Mouse (Mus musculus) limb, embryonic 12.5 days (tissue): Measurements from ENCODE around the gene Olfr693. TPM values are rescaled to one million over a fixed set of nuclear protein-coding genes. Genes with fewer than 3 reads are reported as not detected.
"Not testable (repeated sequence)": the region's sequence is repeated elsewhere in the genome, so short reads cannot be mapped to it uniquely, and the experiment has no call there.

Source experiments
- ATAC-seq: fragments of 200-750 bp; cut with Nextera tagmentation; 2 replicates; pipeline ENCODE4 v1.8.0; 2017; ENCODE audit warnings: low read depth, moderate TSS enrichment; ENCODE audit not compliant: insufficient number of reproducible peaks, insufficient read depth, low FRiP score, low TSS enrichment
- H3K27ac ChIP-seq: fragments of 300-500 bp; sonication (generic); 2 replicates; pipeline ENCODE4 v1.5.1; 2016; ENCODE audit warnings: mild to moderate bottlenecking, moderate library complexity
- H3K27me3 ChIP-seq: fragments of 300-500 bp; sonication (generic); 2 replicates; pipeline ENCODE4 v1.6.1; 2016; ENCODE audit warnings: mild to moderate bottlenecking, moderate library complexity
- H3K36me3 ChIP-seq: fragments of 300-500 bp; sonication (generic); 2 replicates; pipeline ENCODE4 v1.6.1; 2016; ENCODE audit warnings: mild to moderate bottlenecking, moderate library complexity
- H3K4me1 ChIP-seq: fragments of 300-500 bp; sonication (generic); replicated peaks from 2 replicates; pipeline ENCODE4 v1.6.1; 2016
- H3K4me2 ChIP-seq: fragments of 300-500 bp; sonication (generic); 2 replicates; pipeline ENCODE4 v1.6.1; 2016; ENCODE audit warnings: mild to moderate bottlenecking, moderate library complexity
- H3K4me3 ChIP-seq: fragments of 300-500 bp; sonication (generic); replicated peaks from 2 replicates; pipeline ENCODE4 v1.5.1; 2016; ENCODE audit warnings: mild to moderate bottlenecking
- H3K9ac ChIP-seq: fragments of 300-500 bp; sonication (generic); replicated peaks from 2 replicates; pipeline ENCODE4 v1.6.1; 2016; ENCODE audit warnings: mild to moderate bottlenecking, moderate library complexity
- H3K9me3 ChIP-seq: fragments of 300-500 bp; sonication (generic); 2 replicates; pipeline ENCODE4 v1.6.1; 2016; ENCODE audit warnings: mild to moderate bottlenecking, moderate library complexity
- WGBS: fragments of 180-500 bp; shearing (Covaris S2); methylation state at CpG from one replicate; pipeline ENCODE4 v1.1.7; 2016; 5-methylcytosine and 5-hydroxymethylcytosine counted together
- polyA plus RNA-seq: library from polyadenylated mRNA; unstranded; fragments of >200 nt; fragmentation: Nextera tagmentation; extraction: Ambion mirVana; gene quantifications from 2 replicates; pipeline ENCODE4 v1.2.1, GENCODE M21; 2016

Olfr693 gene
- polyA plus RNA-seq = not detected in 2 replicates

DNA sequence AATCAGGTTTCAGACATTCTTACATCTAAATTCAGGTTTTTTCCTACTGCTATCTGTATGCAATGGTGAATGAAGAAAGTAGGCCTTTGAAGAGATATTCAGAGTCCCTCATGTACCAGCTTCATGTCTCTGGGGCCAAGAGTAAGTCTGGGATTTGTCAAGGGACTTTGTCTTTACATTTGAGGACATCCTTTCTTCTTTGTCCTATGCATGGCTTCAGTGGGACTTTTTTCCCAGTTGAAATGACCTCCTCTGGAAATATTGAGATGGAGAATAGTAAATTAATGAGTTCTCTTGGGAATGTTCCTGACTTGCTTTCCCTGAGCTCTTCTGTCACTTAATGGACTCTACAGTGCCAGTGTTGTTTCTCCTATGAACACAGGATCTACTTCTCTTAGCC lies at the start of gene Olfr693:
Gene Olfr693 (minus strand): TSS at position 101 of the 400 bp plus-strand sequence.
- no peaks in the 10 kb centered on the region for H3K27me3 ChIP-seq
- no peak within 1 kb of the TSS for H3K27ac ChIP-seq
- no peaks in the 10 kb centered on the region for H3K36me3 ChIP-seq
- H3K4me3 ChIP-seq = no peak within 1 kb of the TSS
- no peaks in the 10 kb centered on the region for H3K9me3 ChIP-seq
- H3K4me1 ChIP-seq = no peaks in the 10 kb centered on the region
- H3K9ac ChIP-seq = no peak within 1 kb of the TSS
- ATAC-seq = no peak
- no peak within 1 kb of the TSS for H3K4me2 ChIP-seq

- H3K4me2 ChIP-seq, H3K9ac ChIP-seq, H3K4me1 ChIP-seq, H3K36me3 ChIP-seq, H3K4me3 ChIP-seq, H3K9me3 ChIP-seq, ATAC-seq, H3K27me3 ChIP-seq, H3K27ac ChIP-seq: not testable (repeated sequence)
- WGBS = 87% methylated on average over 2 of the region's 2 CpGs
These were observed 45.3 kb upstream of the Olfr693 start for GRCm38 (mm10) chr7:106725654-106726053.

DNA sequence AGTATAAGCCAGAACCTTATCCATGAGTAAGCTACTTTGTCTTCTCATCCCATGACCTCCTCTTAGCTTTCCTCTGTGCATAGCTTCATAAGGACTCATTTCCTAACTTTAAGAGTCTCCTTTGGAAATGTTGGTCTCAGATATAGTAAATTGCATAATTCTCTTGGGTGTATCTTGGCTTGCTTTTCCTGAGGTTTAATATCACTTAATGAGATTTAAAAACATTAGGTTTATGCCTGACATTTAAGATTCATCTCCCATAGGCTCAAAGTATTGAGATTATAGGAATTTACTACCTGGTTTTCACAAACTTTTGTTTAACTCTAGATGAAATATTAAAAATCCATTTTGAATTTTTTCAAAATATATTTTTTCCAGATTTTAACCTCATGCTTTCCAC lies 35.9 kb upstream of the Olfr693 start, which contains the start of gene Olfr695:
Gene Olfr695 (minus strand): TSS at position 101 of the 400 bp plus-strand sequence.
- no peaks in the 10 kb centered on the region for H3K4me1 ChIP-seq
- no peak for ATAC-seq

DNA sequence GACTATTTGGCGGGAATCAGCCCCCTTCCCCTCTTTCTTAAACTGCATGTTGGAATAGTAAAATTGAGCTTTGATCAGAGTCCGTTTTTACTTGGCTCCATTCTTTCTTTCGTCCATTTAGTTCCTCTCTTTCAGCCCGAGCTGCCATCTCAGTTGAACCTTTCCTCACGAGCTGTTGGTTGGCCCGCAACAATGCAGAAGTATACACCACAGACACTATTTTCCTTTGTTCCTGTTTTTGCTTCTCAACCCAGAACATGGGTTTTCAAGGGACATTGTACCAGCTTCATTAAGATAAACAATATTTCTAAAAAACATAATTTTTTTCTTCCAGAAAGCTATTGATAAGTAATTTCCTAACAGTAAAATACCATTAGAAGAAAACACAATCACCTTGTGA lies 31.1 kb upstream of the Olfr693 start:
- no peak overlapping the region for H3K27ac ChIP-seq
- H3K4me3 ChIP-seq = no peak overlapping the region
- H3K4me2 ChIP-seq = no peak overlapping the region
- no peaks in the 10 kb centered on the region for H3K27me3 ChIP-seq
- H3K4me1 ChIP-seq = no peaks in the 10 kb centered on the region
- H3K9me3 ChIP-seq = no peaks in the 10 kb centered on the region
- ATAC-seq = no peak
- WGBS = 84% methylated on average over 6 of the region's 6 CpGs
- no peaks in the 10 kb centered on the region for H3K36me3 ChIP-seq
- no peak overlapping the region for H3K9ac ChIP-seq

More for the DNA sequence above, 35.9 kb upstream of the Olfr693 start, which contains the start of gene Olfr695:
- Histone ChIP-seq H3K36me3 (no peaks in the 10 kb centered on the region), H3K4me2 (no peak within 1 kb of the TSS), H3K27me3 (no peaks in the 10 kb centered on the region), H3K9ac (no peak within 1 kb of the TSS), H3K27ac (no peak within 1 kb of the TSS), H3K4me3 (no peak within 1 kb of the TSS), H3K9me3 (no peaks in the 10 kb centered on the region)

- not testable (repeated sequence) for H3K9me3 ChIP-seq, ATAC-seq
- WGBS = 91% methylated on average over 10 of the region's 10 CpGs
These were observed 27.3 kb upstream of the Olfr693 start for GRCm38 (mm10) chr7:106707705-106708104.

GRCm38 (mm10) chr7:106696891-106697290 lies 16.5 kb upstream of the Olfr693 start:
- Histone ChIP-seq H3K36me3 (no peaks in the 10 kb centered on the region), H3K9ac (no peak overlapping the region), H3K27me3 (no peaks in the 10 kb centered on the region), H3K27ac (no peak overlapping the region), H3K4me2 (no peak overlapping the region), H3K4me3 (no peak overlapping the region), H3K9me3 (0 out of 2 replicates have a peak, but pooled peaks cover 15% of the 10 kb centered on the region), H3K4me1 (no peaks in the 10 kb centered on the region)
- no peak for ATAC-seq
- 71% methylated on average over 1 of the region's 1 CpGs for WGBS

More at GRCm38 (mm10) chr7:106707705-106708104, 27.3 kb upstream of the Olfr693 start:
- not testable (repeated sequence) for H3K27ac ChIP-seq, H3K9ac ChIP-seq, H3K4me1 ChIP-seq, H3K27me3 ChIP-seq, H3K4me3 ChIP-seq, H3K4me2 ChIP-seq, H3K36me3 ChIP-seq

- Histone ChIP-seq H3K4me3 (no peak overlapping the region), H3K4me1 (no peaks in the 10 kb centered on the region), H3K4me2 (no peak overlapping the region), H3K27me3 (no peaks in the 10 kb centered on the region), H3K36me3 (no peaks in the 10 kb centered on the region), H3K9me3 (no peaks in the 10 kb centered on the region), H3K27ac (no peak overlapping the region), H3K9ac (no peak overlapping the region)
- ATAC-seq = no peak
- 85% methylated on average over 3 of the region's 3 CpGs for WGBS
These were observed 12.6 kb upstream of the Olfr693 start for GRCm38 (mm10) chr7:106692976-106693375.

DNA sequence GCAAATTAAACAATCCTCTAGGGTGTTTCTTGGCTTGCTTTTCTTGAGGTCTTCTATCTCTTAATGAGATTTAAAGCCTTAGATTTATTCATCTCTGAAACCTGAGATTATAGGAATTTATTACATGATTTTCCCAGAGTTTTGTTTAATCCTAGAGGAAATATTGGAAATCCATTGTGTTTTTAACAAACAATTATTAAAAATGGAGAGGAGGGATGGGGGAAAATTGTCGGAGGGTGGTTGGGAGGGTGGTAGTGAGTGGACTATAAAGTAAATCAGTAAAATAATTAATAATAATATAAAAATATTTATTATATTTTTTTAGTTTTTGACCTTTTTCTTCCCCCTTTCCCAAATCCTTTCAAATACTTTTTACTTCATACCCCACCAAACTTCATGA lies 11.3 kb upstream of the Olfr693 start, which contains the start of gene Olfr694:
Gene Olfr694 (minus strand): TSS at position 101 of the 400 bp plus-strand sequence.
- no peaks in the 10 kb centered on the region for H3K9me3 ChIP-seq
- WGBS = 78% methylated on average over 1 of the region's 1 CpGs
- no peaks in the 10 kb centered on the region for H3K4me1 ChIP-seq
- no peaks in the 10 kb centered on the region for H3K36me3 ChIP-seq
- no peak within 1 kb of the TSS for H3K27ac ChIP-seq
- no peaks in the 10 kb centered on the region for H3K27me3 ChIP-seq
- H3K4me3 ChIP-seq = no peak within 1 kb of the TSS
- no peak for ATAC-seq
- H3K9ac ChIP-seq = no peak within 1 kb of the TSS
- no peak within 1 kb of the TSS for H3K4me2 ChIP-seq

DNA sequence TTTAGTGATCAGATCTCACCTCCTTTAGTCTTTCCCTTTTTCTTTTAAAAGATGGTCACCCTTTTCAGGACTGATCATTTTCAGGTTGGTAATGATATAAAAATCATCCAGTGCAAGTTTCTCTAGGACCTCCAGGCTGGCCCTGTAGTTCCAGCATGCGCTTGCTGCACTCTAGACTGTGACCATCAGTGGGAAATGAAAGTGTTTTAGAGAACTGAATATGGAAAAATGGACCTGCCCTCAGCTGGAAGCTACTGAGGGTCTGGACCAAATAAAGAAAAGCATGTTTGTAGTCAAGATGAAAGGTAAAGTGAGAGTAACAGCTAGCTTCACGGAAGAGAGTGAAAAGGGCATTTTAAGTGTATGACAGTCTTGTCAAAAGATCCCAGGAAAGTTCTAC lies 5.0 kb upstream of the Olfr693 start:
- H3K27ac ChIP-seq = no peak overlapping the region
- H3K36me3 ChIP-seq = no peaks in the 10 kb centered on the region
- no peak overlapping the region for H3K4me3 ChIP-seq
- H3K4me1 ChIP-seq = no peaks in the 10 kb centered on the region
- ATAC-seq = no peak
- H3K27me3 ChIP-seq = no peaks in the 10 kb centered on the region
- no peak overlapping the region for H3K4me2 ChIP-seq
- no peaks in the 10 kb centered on the region for H3K9me3 ChIP-seq
- no peak overlapping the region for H3K9ac ChIP-seq
- WGBS = 90% methylated on average over 2 of the region's 2 CpGs

GRCm38 (mm10) chr7:106652344-106652652 lies 28.1 kb downstream of the Olfr693 start:
- no peak overlapping the region for H3K4me3 ChIP-seq
- no peaks in the 10 kb centered on the region for H3K9me3 ChIP-seq
- H3K9ac ChIP-seq = no peak overlapping the region
- no peaks in the 10 kb centered on the region for H3K27me3 ChIP-seq
- H3K4me2 ChIP-seq = no peak overlapping the region
- no peaks in the 10 kb centered on the region for H3K36me3 ChIP-seq
- H3K27ac ChIP-seq = no peak overlapping the region
- no peaks in the 10 kb centered on the region for H3K4me1 ChIP-seq
- no peak for ATAC-seq

- ATAC-seq = no peak
- no peak overlapping the region for H3K9ac ChIP-seq
- no peaks in the 10 kb centered on the region for H3K4me1 ChIP-seq
- no peaks in the 10 kb centered on the region for H3K36me3 ChIP-seq
- H3K27ac ChIP-seq = no peak overlapping the region
- H3K27me3 ChIP-seq = no peaks in the 10 kb centered on the region
- no peaks in the 10 kb centered on the region for H3K9me3 ChIP-seq
- H3K4me2 ChIP-seq = no peak overlapping the region
- H3K4me3 ChIP-seq = no peak overlapping the region
These were observed 28.6 kb downstream of the Olfr693 start for GRCm38 (mm10) chr7:106651555-106652343.

DNA sequence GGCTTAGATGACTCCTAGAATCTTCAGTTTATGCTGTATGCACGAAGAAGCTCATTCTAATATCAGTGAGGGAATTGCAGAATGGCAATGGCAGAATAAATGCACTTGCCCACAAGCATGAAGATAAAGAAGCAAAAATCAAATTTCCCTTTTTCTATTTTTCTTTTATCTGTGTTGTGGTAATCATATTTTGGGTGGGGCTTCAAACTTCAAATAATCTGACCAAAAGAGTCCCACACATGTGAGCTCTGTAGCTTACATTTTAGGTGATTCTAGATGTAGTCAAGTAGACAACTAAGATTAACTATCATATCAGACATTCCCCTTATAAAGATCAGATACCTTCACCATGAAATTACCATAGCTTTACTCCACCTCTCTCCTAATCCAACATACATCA lies 30.6 kb downstream of the Olfr693 start:
- H3K4me2 ChIP-seq = no peak overlapping the region
- H3K27me3 ChIP-seq = no peaks in the 10 kb centered on the region
- 76% methylated on average over 1 of the region's 1 CpGs for WGBS
- H3K4me1 ChIP-seq = no peaks in the 10 kb centered on the region
- ATAC-seq = no peak
- no peak overlapping the region for H3K9ac ChIP-seq
- no peaks in the 10 kb centered on the region for H3K9me3 ChIP-seq
- no peak overlapping the region for H3K4me3 ChIP-seq
- no peak overlapping the region for H3K27ac ChIP-seq
- no peaks in the 10 kb centered on the region for H3K36me3 ChIP-seq
